Mouse (Mus musculus): ENCODE data around the gene Scgb2b27.
"Not testable (repeated sequence)": the region's sequence is repeated elsewhere in the genome, so short reads cannot be mapped to it uniquely, and the experiment has no call there.

Gene Scgb2b27

DNA sequence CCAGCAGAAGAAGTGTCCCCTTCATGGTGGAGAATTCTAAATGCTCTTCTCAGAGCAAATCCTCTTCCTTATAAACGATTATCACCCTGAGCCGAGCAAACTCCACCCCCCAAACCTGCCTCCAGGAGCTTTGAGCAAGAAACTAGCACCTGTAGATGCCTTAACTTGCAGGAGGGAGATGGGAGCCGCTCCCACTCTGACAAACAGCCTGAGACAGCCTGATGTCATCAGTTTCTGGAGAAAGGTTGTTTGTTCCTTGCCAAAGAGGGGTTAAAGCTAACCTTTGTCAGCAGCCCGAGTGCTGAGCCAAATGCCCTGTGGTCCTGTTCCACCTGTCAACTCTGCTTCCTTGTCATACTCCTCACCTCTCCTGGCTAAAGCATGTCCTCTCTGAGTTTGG, at the start of gene Scgb2b27:
Gene Scgb2b27, minus strand, starts transcription at position 101 of the 400 bp plus-strand sequence.
- DNase-seq: no peak

DNA sequence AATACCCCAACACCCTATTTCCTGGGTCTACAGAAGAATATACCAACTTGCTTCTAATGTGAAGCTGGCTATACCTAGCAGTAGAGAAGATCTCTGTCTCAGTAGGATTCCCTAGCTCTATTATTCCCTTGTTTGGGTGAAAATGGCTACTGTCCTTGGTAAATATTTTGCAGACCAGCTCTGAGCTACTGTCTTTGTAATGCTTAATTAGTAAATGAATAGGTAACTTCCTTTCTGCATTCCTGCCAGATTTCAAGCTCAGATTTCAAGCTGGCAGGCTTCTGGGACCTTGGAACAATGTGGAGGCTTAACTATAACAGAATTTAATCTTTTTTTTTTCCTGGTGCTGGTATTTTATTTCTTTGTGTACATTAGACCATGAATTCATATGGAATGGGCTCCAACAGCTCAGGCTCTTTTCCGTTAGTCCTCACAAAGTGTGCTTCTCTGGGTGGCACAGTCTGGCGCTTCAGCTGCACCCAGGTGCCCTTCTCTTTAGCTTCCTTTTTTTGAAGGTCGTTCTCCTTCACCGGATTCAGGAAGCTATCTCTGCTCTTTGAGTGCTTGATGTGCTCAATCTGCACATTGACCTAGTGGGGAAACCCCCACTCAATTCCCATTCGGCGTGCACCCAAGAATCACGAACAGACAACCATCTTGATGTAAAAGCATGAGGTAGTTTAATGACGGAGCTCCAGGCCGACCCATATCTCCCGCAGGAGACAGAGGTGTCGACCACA, 22.5 kb upstream of the Scgb2b27 start:
- not testable (repeated sequence) for DNase-seq

DNA sequence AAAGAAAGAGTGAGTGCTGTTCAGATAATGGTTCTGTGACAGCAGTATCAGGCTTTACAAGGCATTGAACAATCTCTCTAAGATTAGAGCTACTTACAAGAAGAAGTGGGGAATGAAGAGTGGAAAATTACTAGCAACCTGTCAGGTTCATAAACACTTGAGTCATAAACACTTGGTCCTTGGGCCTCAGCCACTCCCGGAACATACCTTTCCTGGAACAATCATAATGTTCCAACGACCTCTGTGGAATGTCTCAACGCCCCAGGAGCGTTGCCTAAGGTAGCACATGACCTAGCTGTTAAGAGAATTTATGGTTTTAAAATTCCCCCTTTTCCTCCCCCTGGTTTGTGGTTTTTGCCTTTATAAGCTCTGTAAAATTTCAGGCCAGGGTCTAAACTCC, 20.8 kb upstream of the Scgb2b27 start:
- DNase-seq: not testable (repeated sequence)

DNA sequence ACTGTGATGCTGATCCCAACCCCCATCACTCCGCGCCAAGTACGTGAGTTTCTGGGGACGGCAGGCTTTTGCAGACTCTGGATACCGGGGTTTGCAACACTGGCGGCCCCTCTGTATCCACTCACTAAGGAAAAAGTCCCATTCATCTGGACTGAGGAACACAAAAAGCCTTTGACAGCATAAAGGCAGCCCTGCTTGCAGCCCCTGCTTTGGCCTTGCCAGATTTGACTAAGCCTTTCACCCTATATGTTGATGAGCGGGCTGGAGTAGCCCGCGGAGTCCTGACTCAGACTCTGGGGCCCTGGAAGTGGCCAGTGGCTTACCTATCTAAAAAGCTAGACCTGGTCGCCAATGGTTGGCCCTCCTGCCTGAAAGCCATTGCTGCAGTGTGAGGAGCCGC, 16.3 kb upstream of the Scgb2b27 start:
- no peak for DNase-seq

DNA sequence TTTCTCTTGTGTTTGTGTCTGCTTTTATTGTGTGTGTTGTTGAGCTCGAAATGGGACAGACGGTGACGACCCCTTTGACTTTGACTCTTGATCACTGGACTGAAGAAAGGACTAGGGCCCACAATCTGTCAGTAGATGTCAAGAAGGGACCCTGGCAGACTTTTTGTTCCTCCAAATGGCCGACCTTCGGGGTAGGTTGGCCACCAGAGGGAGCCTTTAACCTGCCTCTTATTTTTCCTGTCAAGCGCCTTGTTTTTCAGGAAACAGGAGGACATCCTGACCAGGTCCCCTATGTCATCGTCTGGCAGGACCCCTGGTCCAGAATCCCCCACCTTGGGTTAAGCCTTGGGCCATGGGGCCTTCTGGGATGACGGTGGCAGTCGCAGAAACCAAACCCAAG, 13.5 kb upstream of the Scgb2b27 start:
- not testable (repeated sequence) for DNase-seq

DNA sequence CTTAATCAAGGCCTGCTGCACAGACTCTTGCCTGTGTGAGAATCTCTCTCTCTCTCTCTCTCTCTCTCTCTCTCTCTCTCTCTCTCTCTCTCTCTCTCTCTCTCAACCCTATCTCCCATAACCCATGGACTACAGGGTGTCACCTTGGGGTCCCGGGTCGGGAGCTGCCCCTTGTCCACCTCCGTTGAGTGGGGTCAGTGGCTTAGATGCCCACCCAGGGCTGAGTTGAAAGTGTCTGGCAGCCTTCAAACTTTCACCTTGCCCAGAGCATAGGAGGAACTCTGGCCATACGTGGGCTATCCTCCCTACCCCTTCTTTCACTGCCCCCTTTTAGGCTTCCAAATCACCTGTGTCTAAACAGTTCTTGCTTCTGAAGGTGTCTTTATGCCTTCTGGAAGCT, 11.9 kb upstream of the Scgb2b27 start:
- DNase-seq: no peak

DNA sequence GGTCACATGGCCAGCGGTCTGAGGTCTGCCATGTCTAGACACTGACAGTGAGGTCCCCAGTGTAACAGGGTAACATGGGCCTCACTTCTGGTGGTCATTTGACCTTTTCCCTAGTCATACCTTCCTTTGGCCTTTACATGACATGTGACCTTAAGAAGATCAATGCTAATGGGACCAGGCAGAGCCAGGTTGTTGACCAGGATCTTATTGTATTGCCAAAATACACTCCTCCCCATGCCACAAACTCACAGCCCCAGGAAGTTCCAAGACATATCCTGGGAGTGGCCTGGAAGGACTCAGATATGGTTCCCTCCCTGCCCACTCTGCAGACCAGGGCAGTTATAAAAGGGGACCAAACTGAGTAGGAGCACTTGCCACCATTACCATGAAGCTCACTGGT, 7.4 kb upstream of the Scgb2b27 start, which contains the start of gene Scgb1b27:
Gene Scgb1b27, plus strand, starts transcription at position 301 of the 400 bp plus-strand sequence.
- DNase-seq: not testable (repeated sequence)

DNA sequence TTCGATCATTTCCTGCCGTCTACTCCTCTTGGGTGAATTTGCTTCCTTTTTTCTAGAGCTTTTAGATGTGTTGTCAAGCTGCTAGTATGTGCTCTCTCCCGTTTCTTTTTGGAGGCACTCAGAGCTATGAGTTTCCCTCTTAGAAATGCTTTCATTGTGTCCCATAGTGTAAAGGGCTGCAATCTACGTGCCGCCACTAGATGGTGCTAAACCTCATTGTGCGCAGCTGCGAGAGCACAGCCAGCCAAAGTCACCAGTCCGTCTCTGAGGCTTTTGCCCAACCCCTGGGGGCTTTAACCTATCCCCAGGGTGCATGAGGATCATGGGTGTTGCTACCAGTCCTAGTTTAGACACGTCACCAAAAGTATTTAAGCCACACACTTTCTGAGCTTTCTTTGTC, 31.5 kb downstream of the Scgb2b27 start:
- peak in 1 of 2 experiments; percentile 32 for DNase-seq

Data from spleen, adult 18-20 months (tissue).